Comparison of ENCODE assay signal across 9 mouse cellular contexts in the genomic region with DNA sequence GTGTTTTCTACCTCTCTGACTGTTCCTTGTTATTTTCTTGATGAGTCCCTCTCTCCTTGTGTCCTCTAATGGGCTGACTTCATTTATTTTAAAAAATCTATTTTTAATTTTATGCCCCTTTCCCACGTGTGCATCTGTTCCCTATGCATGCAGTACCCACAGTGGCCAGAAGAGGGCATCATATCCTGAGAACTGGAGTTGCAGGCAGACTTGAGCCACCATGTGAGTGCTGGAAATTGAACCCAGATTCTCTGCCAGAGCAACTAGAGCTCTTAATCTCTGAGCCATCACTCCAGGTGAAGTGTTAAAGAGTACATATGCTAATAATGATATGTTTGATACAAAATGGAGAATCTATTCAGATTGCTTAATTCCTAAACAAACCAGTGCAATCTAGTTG. TPM values are rescaled to one million over a fixed set of nuclear protein-coding genes. Genes with fewer than 3 reads are reported as not detected.
DNase-seq lines count a peak whose midpoint lies in the region; ATAC-seq lines count a peak whose summit lies in the region.
"Had no signal": no experiment of that assay in that cellular context is flagged by ENCODE, and none has a peak within 500 bp of the region (broad histone marks: within the 10 kb centered on the region; RNA-seq: fewer than 3 reads in every experiment).

No protein-coding gene starts in this region.

- peak; percentile 84 for ATAC-seq in granulocyte monocyte progenitor cell, adult 5-6 weeks (replicated peaks; ENCODE audit: poor library complexity, severe bottlenecking)
- no peak for ATAC-seq in hindbrain, embryonic 14.5 days (ENCODE audit: low FRiP score)

- H3K4me1 ChIP-seq in hindbrain, embryonic 14.5 days (replicated peaks; ENCODE audit: control insufficient read depth, insufficient read depth, low read length) = no peaks in the 10 kb centered on the region
- H3K4me1 ChIP-seq: neural tube, embryonic 13.5 days had no signal

- H3K4me2 ChIP-seq in hindbrain, embryonic 14.5 days (replicated peaks) = no peak overlapping the region
- H3K4me2 ChIP-seq: neural tube, embryonic 13.5 days had no signal

- no peaks in the 10 kb centered on the region for H3K9me3 ChIP-seq in hindbrain, embryonic 14.5 days (ENCODE audit: control insufficient read depth, low read length)
- H3K9me3 ChIP-seq: neural tube, embryonic 13.5 days had no signal

- H3K9ac ChIP-seq in hindbrain, embryonic 14.5 days = no peak overlapping the region
- H3K9ac ChIP-seq: neural tube, embryonic 13.5 days had no signal

- H3K36me3 ChIP-seq in hindbrain, embryonic 14.5 days (replicated peaks; ENCODE audit: control insufficient read depth, insufficient read depth) = no peaks in the 10 kb centered on the region
- H3K36me3 ChIP-seq: neural tube, embryonic 13.5 days had no signal

- H3K27me3 ChIP-seq in hindbrain, embryonic 14.5 days (ENCODE audit: control insufficient read depth, insufficient read depth, low read length) = no peaks in the 10 kb centered on the region
- H3K27me3 ChIP-seq: neural tube, embryonic 13.5 days had no signal

- no peak overlapping the region for H3K4me3 ChIP-seq in hindbrain, embryonic 14.5 days (replicated peaks; ENCODE audit: low read length)
- H3K4me3 ChIP-seq: neural tube, embryonic 13.5 days had no signal

- WGBS in hindbrain, embryonic 14.5 days = 6% methylated on average over 1 of the region's 1 CpGs

- peak; percentile 4 for DNase-seq in gastrocnemius, adult 18-20 months (ENCODE audit: low spot score)
- no peak for DNase-seq in gastrocnemius, postnatal 25 days
- DNase-seq in 3134 (ENCODE audit: extremely low read depth, insufficient read length, low spot score) = peak; percentile 12
- DNase-seq in NIH3T3 (ENCODE audit: low read depth) = peak; percentile 44
- peak; percentile 18 for DNase-seq in spleen, adult 12 weeks (ENCODE audit: low spot score)
- DNase-seq in frontal cortex, postnatal 25 days (ENCODE audit: low spot score in 2 of 2) = no peak
- no peak for DNase-seq in hindbrain, embryonic 14.5 days (ENCODE audit: low spot score)

- H3K27ac ChIP-seq in hindbrain, embryonic 14.5 days = no peak overlapping the region
- H3K27ac ChIP-seq: neural tube, embryonic 13.5 days had no signal

RNA-seq across cellular contexts. Expression of a gene that starts 58.7 kb away (rescaled TPM):
- total RNA-seq in gastrocnemius, adult 18-20 months (2021) = 1 to 10 TPM; 4.3 to 8.1 TPM
- 1 to 10 TPM; 6.4 to 7.6 TPM for total RNA-seq in gastrocnemius, postnatal 25 days (2021)
- not detected in 2 replicates for total RNA-seq in granulocyte monocyte progenitor cell, adult 5-6 weeks (2014; fragmentation: Nextera tagmentation)
- total RNA-seq in granulocyte monocyte progenitor cell, adult 5-6 weeks (2017) = not detected in 2 replicates
- polyA plus RNA-seq in hindbrain, embryonic 14.5 days (2014; fragmentation: Nextera tagmentation; extraction: Ambion mirVana) = 6.0 and 7.1 TPM in 2 replicates

Comparison
In these comparisons a context has a peak if more than half of its experiments do, and no peak if none do; other contexts are left out.
1. DNase-seq: peak in gastrocnemius, adult 18-20 months (single experiment), 3134 (single experiment), NIH3T3 (single experiment) and spleen, adult 12 weeks (single experiment); none in gastrocnemius, postnatal 25 days (single experiment), frontal cortex, postnatal 25 days (0 of 2) and hindbrain, embryonic 14.5 days (single experiment).
2. RNA of a gene that starts 58.7 kb away (total RNA-seq): 4.3 to 8.1 TPM in gastrocnemius, adult 18-20 months and 6.4 to 7.6 TPM in gastrocnemius, postnatal 25 days; not detected in granulocyte monocyte progenitor cell, adult 5-6 weeks; every median in the first group is over 4 times any median in the second.